Mouse (Mus musculus): ENCODE results near the gene Tmem248. TPM values are rescaled to one million over a fixed set of nuclear protein-coding genes. Genes with fewer than 3 reads are reported as not detected.

Tmem248 gene
- polyA plus RNA-seq, 1 experiment from 2014 or later, result 45.9 TPM

- H3K9me3 ChIP-seq (ENCODE audit: control insufficient read depth, low read length), result no peaks in the 10 kb centered on the region
- H3K27ac ChIP-seq (ENCODE audit: low read depth, low read length), result no peak overlapping the region
- no peak overlapping the region for H3K4me3 ChIP-seq (ENCODE audit: low read length)
- WGBS, result 67% methylated on average over 1 of the region's 1 CpGs
- ATAC-seq (ENCODE audit: low FRiP score, low TSS enrichment), result peak; percentile 33
- H3K4me1 ChIP-seq (ENCODE audit: control insufficient read depth, insufficient read depth, low read length), result no peaks in the 10 kb centered on the region
- H3K36me3 ChIP-seq (ENCODE audit: control insufficient read depth, insufficient read depth, low read length), result peaks cover 51% of the 10 kb centered on the region
- H3K9ac ChIP-seq (ENCODE audit: low read depth, low read length), result no peak overlapping the region
- no peak overlapping the region for H3K4me2 ChIP-seq (replicated peaks; ENCODE audit: low read depth, low read length)
- H3K27me3 ChIP-seq (ENCODE audit: control insufficient read depth, insufficient read depth, low read length), result no peaks in the 10 kb centered on the region
Observed at GRCm38 (mm10) chr5:130196307-130196706, 20.6 kb upstream of the Tmem248 start.

DNA sequence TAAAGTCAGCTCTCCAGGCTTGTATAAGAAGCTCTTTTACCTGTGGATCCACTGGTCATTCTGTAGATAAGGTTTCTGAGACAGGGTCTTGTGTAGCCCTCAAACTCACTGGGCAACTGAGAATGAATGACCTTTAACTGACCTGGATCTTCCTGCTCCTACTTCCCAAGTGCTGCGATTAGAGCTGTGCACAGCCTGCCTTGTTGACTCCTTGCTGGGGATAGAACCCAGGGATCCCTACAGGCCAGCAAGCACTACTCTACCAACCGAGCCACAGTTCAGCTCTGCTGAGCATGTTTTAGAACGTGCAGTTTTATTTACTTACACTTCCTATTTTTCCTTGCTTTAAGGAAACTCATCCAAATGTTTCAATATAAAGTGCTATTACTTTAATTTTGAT lies 19.4 kb upstream of the Tmem248 start:
- Histone ChIP-seq H3K4me1 (ENCODE audit: control insufficient read depth, insufficient read depth, low read length) (no peaks in the 10 kb centered on the region), H3K4me3 (ENCODE audit: low read length) (no peak overlapping the region), H3K36me3 (ENCODE audit: control insufficient read depth, insufficient read depth, low read length) (peaks cover 44% of the 10 kb centered on the region), H3K27me3 (ENCODE audit: control insufficient read depth, insufficient read depth, low read length) (no peaks in the 10 kb centered on the region), H3K9me3 (ENCODE audit: control insufficient read depth, low read length) (no peaks in the 10 kb centered on the region), H3K27ac (ENCODE audit: low read depth, low read length) (no peak overlapping the region), H3K9ac (ENCODE audit: low read depth, low read length) (no peak overlapping the region), H3K4me2 (replicated peaks; ENCODE audit: low read depth, low read length) (no peak overlapping the region)
- WGBS, result 56% methylated on average over 3 of the region's 3 CpGs
- no peak for ATAC-seq (ENCODE audit: low FRiP score, low TSS enrichment)

DNA sequence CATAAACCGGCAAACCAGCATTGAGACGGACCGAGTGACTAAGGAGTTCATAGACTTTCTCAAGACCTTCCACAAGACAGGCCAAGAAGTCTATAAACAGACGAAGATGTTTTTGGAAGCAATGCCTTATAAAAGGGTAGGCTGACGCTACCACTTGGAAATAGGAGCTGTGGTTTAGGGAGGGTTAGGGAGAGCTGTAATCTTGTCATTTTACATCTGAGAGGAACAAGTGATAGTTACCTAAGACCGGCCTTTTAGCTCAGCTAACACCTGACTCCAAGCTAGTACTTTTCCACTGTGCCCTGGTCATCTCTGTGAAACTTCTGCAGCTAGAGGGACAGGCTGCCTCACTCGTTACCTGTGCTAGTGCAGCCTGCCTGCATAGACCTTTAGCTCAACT lies 18.9 kb upstream of the Tmem248 start:
- H3K9ac ChIP-seq (ENCODE audit: low read depth, low read length), result no peak overlapping the region
- H3K4me2 ChIP-seq (replicated peaks; ENCODE audit: low read depth, low read length), result no peak overlapping the region
- H3K27me3 ChIP-seq (ENCODE audit: control insufficient read depth, insufficient read depth, low read length), result no peaks in the 10 kb centered on the region
- H3K27ac ChIP-seq (ENCODE audit: low read depth, low read length), result no peak overlapping the region; the same call in 1 of the 2 replicates
- 73% methylated on average over 7 of the region's 7 CpGs for WGBS
- peaks cover 44% of the 10 kb centered on the region for H3K36me3 ChIP-seq (ENCODE audit: control insufficient read depth, insufficient read depth, low read length)
- H3K4me3 ChIP-seq (ENCODE audit: low read length), result no peak overlapping the region
- no peaks in the 10 kb centered on the region for H3K4me1 ChIP-seq (ENCODE audit: control insufficient read depth, insufficient read depth, low read length)
- no peak for ATAC-seq (ENCODE audit: low FRiP score, low TSS enrichment)
- H3K9me3 ChIP-seq (ENCODE audit: control insufficient read depth, low read length), result no peaks in the 10 kb centered on the region

DNA sequence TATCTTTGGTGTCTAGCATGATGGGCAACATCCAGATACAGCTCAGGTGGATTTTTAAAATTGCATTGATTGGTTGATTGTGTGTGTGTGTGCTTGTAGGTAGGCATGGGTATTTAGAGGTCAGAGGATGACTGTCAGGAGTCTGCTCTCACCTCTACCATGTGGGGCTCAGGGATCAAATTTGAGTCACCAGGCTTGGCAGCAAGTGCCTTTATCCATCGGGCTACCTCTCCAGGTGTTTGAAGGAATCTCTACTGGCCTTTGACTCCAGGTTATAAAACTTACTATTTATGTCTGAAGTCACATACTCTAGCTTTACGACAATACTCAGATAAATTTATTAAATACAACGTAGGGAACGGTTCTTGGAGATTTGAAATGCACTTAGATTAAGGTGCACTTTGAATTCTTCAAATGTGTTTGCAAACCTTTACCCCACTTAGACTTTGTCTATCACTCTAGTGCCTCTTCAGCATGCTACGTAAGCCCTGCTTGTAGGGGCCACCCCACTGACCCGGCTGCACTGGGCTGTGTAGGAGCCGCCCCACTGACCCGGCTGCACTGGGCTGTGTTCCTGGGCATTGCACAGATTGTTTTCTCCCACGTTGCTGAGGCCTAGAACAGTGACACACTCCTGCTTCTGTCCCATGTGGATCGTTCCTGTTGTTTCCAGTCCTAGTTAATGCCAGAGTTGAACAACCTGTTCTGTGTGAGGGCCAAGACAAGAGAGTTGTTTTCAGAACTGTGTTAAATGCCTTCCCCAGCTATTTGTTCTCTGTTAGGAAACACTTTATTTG lies 16.4 kb upstream of the Tmem248 start:
- Histone ChIP-seq H3K4me1 (ENCODE audit: control insufficient read depth, insufficient read depth, low read length) (no peaks in the 10 kb centered on the region), H3K36me3 (ENCODE audit: control insufficient read depth, insufficient read depth, low read length) (peaks cover 37% of the 10 kb centered on the region), H3K4me3 (ENCODE audit: low read length) (no peak overlapping the region), H3K4me2 (replicated peaks; ENCODE audit: low read depth, low read length) (no peak overlapping the region), H3K27ac (ENCODE audit: low read depth, low read length) (no peak overlapping the region), H3K9me3 (ENCODE audit: control insufficient read depth, low read length) (no peaks in the 10 kb centered on the region), H3K9ac (ENCODE audit: low read depth, low read length) (no peak overlapping the region), H3K27me3 (ENCODE audit: control insufficient read depth, insufficient read depth, low read length) (no peaks in the 10 kb centered on the region)
- WGBS, result 47% methylated on average over 10 of the region's 10 CpGs
- peak; percentile 57; the same call in 1 of the 2 replicates for ATAC-seq (ENCODE audit: low FRiP score, low TSS enrichment)

DNA sequence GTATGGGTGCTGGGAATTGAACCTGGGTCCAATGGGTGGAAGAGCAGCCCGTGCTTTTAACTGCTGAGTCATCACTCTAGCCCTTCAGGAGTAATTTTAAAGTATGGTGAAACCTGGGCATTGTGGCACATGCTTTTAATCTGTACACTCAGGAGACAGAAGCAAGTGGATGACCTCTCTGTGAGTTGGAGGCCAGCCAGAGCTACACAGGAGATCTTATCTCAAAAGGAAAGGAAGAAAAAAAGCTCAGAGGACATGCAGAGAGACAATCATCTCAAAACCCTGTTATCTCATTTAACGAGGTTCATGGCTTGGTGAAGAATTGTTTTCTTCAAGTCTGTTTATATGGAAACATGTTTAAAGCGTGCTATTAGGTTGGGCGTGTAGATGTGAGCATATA lies 12.9 kb upstream of the Tmem248 start:
- no peak overlapping the region for H3K27ac ChIP-seq (ENCODE audit: low read depth, low read length)
- H3K4me1 ChIP-seq (ENCODE audit: control insufficient read depth, insufficient read depth, low read length), result no peaks in the 10 kb centered on the region
- H3K9me3 ChIP-seq (ENCODE audit: control insufficient read depth, low read length), result no peaks in the 10 kb centered on the region
- H3K36me3 ChIP-seq (ENCODE audit: control insufficient read depth, insufficient read depth, low read length), result peaks cover 28% of the 10 kb centered on the region
- no peaks in the 10 kb centered on the region for H3K27me3 ChIP-seq (ENCODE audit: control insufficient read depth, insufficient read depth, low read length)
- ATAC-seq (ENCODE audit: low FRiP score, low TSS enrichment), result no peak
- 89% methylated on average over 4 of the region's 4 CpGs for WGBS
- H3K4me2 ChIP-seq (replicated peaks; ENCODE audit: low read depth, low read length), result no peak overlapping the region
- H3K9ac ChIP-seq (ENCODE audit: low read depth, low read length), result no peak overlapping the region
- H3K4me3 ChIP-seq (ENCODE audit: low read length), result no peak overlapping the region

DNA sequence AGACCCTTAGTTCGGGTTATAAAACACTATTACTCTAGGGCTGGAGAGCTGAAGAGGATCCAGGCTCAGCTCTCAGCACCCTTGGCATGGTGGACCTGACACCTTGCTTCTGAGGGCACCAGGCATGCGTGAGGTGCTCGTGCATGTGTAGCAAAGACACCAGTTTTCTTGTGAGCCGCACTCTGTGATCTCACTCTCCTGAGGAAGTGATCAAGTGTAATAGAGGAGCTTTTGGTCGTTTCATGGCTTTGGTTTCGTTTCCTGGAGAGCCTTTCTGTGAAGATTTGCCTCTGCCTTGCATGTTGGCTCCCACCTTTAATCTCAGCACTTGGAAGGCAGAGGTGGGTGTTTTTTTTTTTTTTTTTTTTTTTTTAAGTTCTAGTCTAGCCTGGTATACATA lies 12.3 kb upstream of the Tmem248 start:
- no peaks in the 10 kb centered on the region for H3K4me1 ChIP-seq (ENCODE audit: control insufficient read depth, insufficient read depth, low read length)
- peaks cover 31% of the 10 kb centered on the region for H3K36me3 ChIP-seq (ENCODE audit: control insufficient read depth, insufficient read depth, low read length)
- 73% methylated on average over 6 of the region's 6 CpGs for WGBS
- H3K9ac ChIP-seq (ENCODE audit: low read depth, low read length), result no peak overlapping the region
- H3K9me3 ChIP-seq (ENCODE audit: control insufficient read depth, low read length), result no peaks in the 10 kb centered on the region
- no peak overlapping the region for H3K4me3 ChIP-seq (ENCODE audit: low read length)
- H3K27ac ChIP-seq (ENCODE audit: low read depth, low read length), result no peak overlapping the region
- no peak overlapping the region for H3K4me2 ChIP-seq (replicated peaks; ENCODE audit: low read depth, low read length)
- no peak for ATAC-seq (ENCODE audit: low FRiP score, low TSS enrichment)
- H3K27me3 ChIP-seq (ENCODE audit: control insufficient read depth, insufficient read depth, low read length), result no peaks in the 10 kb centered on the region

- H3K4me1 ChIP-seq (ENCODE audit: control insufficient read depth, insufficient read depth, low read length), result no peaks in the 10 kb centered on the region
- H3K9me3 ChIP-seq (ENCODE audit: control insufficient read depth, low read length), result no peaks in the 10 kb centered on the region
- 96% methylated on average over 3 of the region's 3 CpGs for WGBS
- no peak overlapping the region for H3K9ac ChIP-seq (ENCODE audit: low read depth, low read length)
- H3K4me3 ChIP-seq (ENCODE audit: low read length), result no peak overlapping the region
- H3K27ac ChIP-seq (ENCODE audit: low read depth, low read length), result no peak overlapping the region
- no peaks in the 10 kb centered on the region for H3K27me3 ChIP-seq (ENCODE audit: control insufficient read depth, insufficient read depth, low read length)
- H3K4me2 ChIP-seq (replicated peaks; ENCODE audit: low read depth, low read length), result no peak overlapping the region
- no peak for ATAC-seq (ENCODE audit: low FRiP score, low TSS enrichment)
- peaks cover 35% of the 10 kb centered on the region for H3K36me3 ChIP-seq (ENCODE audit: control insufficient read depth, insufficient read depth, low read length)
Observed at GRCm38 (mm10) chr5:130205441-130206023, 11.3 kb upstream of the Tmem248 start.

DNA sequence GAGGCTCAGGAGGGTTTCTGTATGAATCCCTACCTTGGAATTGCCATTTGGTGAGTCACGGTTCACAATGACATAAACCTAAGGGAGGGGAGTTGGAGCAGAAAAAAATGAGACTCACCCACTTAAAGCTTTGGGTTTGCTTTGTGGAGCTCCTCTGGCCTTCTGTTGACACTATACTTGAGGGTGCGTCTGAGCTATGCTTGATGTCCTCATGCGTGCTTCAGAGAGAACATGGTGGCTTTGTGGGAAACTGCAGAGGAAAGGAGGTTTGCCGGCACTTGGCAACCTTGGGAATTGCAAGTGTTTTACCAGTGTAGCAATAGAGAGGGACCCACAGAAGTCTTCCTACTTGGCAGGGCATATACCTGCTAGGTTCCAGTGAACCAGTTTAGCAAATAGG lies 9.6 kb upstream of the Tmem248 start:
- WGBS, result 90% methylated on average over 4 of the region's 4 CpGs

DNA sequence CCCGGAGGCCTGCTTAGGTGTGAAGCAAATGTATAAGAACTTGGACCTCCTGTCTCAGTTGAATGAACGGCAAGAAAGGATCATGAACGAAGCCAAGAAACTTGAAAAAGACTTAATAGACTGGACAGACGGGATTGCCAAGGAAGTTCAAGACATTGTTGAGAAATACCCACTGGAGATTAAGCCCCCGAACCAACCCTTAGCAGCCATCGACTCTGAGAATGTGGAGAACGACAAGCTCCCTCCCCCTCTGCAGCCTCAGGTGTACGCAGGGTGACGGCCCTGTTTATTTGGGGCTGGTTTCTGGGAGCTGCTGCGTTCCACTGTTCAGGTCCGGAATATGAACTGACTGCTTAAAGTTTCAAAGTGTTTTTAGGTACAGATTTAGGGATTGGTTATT lies 3.9 kb upstream of the Tmem248 start:
- no peaks in the 10 kb centered on the region for H3K27me3 ChIP-seq (ENCODE audit: control insufficient read depth, insufficient read depth, low read length)
- H3K4me2 ChIP-seq (replicated peaks; ENCODE audit: low read depth, low read length), result no peak overlapping the region
- 90% methylated on average over 11 of the region's 11 CpGs for WGBS
- no peak for ATAC-seq (ENCODE audit: low FRiP score, low TSS enrichment)
- H3K36me3 ChIP-seq (ENCODE audit: control insufficient read depth, insufficient read depth, low read length), result peaks cover 53% of the 10 kb centered on the region
- no peak overlapping the region for H3K27ac ChIP-seq (ENCODE audit: low read depth, low read length)
- no peaks in the 10 kb centered on the region for H3K4me1 ChIP-seq (ENCODE audit: control insufficient read depth, insufficient read depth, low read length)
- no peaks in the 10 kb centered on the region; the same call in 1 of the 2 replicates for H3K9me3 ChIP-seq (ENCODE audit: control insufficient read depth, low read length)
- no peak overlapping the region for H3K9ac ChIP-seq (ENCODE audit: low read depth, low read length)
- no peak overlapping the region for H3K4me3 ChIP-seq (ENCODE audit: low read length)

More for the DNA sequence above, 9.6 kb upstream of the Tmem248 start:
- H3K27ac ChIP-seq (ENCODE audit: low read depth, low read length), result no peak overlapping the region
- no peak overlapping the region for H3K4me2 ChIP-seq (replicated peaks; ENCODE audit: low read depth, low read length)
- H3K4me1 ChIP-seq (ENCODE audit: control insufficient read depth, insufficient read depth, low read length), result no peaks in the 10 kb centered on the region
- peaks cover 39% of the 10 kb centered on the region for H3K36me3 ChIP-seq (ENCODE audit: control insufficient read depth, insufficient read depth, low read length)
- H3K4me3 ChIP-seq (ENCODE audit: low read length), result no peak overlapping the region
- no peaks in the 10 kb centered on the region for H3K27me3 ChIP-seq (ENCODE audit: control insufficient read depth, insufficient read depth, low read length)
- no peak overlapping the region for H3K9ac ChIP-seq (ENCODE audit: low read depth, low read length)
- no peaks in the 10 kb centered on the region for H3K9me3 ChIP-seq (ENCODE audit: control insufficient read depth, low read length)
- no peak for ATAC-seq (ENCODE audit: low FRiP score, low TSS enrichment)

Measured in kidney, embryonic 14.5 days (tissue).